14 mouse cellular contexts compared by ENCODE assay signal in the genomic region with DNA sequence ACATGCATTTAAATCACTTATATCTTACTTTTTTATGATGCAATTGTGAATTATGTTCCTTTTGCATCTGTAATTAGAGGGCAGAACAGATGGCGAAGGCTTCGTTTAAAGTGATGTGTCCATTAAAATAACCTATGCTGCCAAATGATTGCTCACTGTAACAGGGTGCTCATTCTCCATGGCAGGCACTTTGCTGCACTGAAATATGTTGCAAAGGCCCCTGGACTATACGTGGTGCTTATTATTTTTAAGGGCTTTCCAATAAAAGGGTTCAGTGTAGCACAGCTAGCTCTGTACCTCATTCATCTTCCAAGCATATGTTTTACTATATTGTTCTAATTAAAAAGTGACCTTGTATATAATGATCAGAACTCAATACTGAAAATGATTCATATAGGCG.
"Had no signal": no experiment of that assay in that cellular context is flagged by ENCODE, and none has a peak within 500 bp of the region (broad histone marks: within the 10 kb centered on the region; RNA-seq: fewer than 3 reads in every experiment).

No protein-coding gene starts in this region.

- H3K27me3 ChIP-seq: intestine, embryonic 15.5 days; liver, embryonic 13.5 days; midbrain, embryonic 12.5 days had no signal

- H3K4me3 ChIP-seq: intestine, embryonic 15.5 days; left cerebral cortex, adult 2 months; liver, embryonic 13.5 days; midbrain, embryonic 12.5 days; myocyte had no signal

- ATAC-seq: intestine, embryonic 15.5 days; midbrain, embryonic 16.5 days had no signal

- H3K9ac ChIP-seq: intestine, embryonic 15.5 days; liver, embryonic 13.5 days; midbrain, embryonic 12.5 days had no signal

- H3K36me3 ChIP-seq: intestine, embryonic 15.5 days; liver, embryonic 13.5 days; midbrain, embryonic 12.5 days had no signal

- H3K9me3 ChIP-seq: intestine, embryonic 15.5 days; liver, embryonic 13.5 days; midbrain, embryonic 12.5 days had no signal

- H3K27ac ChIP-seq: intestine, embryonic 15.5 days; left cerebral cortex, adult 2 months; liver, embryonic 13.5 days; midbrain, embryonic 12.5 days had no signal

- H3K4me2 ChIP-seq: intestine, embryonic 15.5 days; liver, embryonic 13.5 days; midbrain, embryonic 12.5 days had no signal

- DNase-seq: kidney, adult 11 months; kidney, postnatal 10 days; layer of hippocampus, postnatal 36 days; liver, embryonic 13.5 days; lung, adult 2 months; lung, postnatal 14 days; lung, postnatal 4 days; thymus, adult 18-20 months; thymus, postnatal 36 days had no signal

- H3K4me1 ChIP-seq: intestine, embryonic 15.5 days; liver, embryonic 13.5 days; midbrain, embryonic 12.5 days had no signal
